Mouse (Mus musculus): ENCODE measurements around the gene Chat. TPM values are rescaled to one million over a fixed set of nuclear protein-coding genes. Genes with fewer than 3 reads are reported as not detected.

Gene Chat
- polyA plus RNA-seq, 1 experiment: not detected

- Histone ChIP-seq H3ac (ENCODE audit: control insufficient read depth, insufficient read length) (no peak within 1 kb of the TSS), H3K79me2 (ENCODE audit: control insufficient read depth, insufficient read depth) (no peaks in the 10 kb centered on the region), H3K27me3 (ENCODE audit: control insufficient read depth, insufficient read depth, insufficient read length) (peaks cover 7% of the 10 kb centered on the region), H3K4me2 (ENCODE audit: low read depth) (no peak within 1 kb of the TSS), H3K36me3 (ENCODE audit: control insufficient read depth, insufficient read depth) (no peaks in the 10 kb centered on the region), H3K4me3 (no peak within 1 kb of the TSS)
- TF ChIP-seq CEBPB (IDR thresholded peaks at IDR 0.05; ENCODE audit: insufficient read depth, poor library complexity, severe bottlenecking): no peak
- no peak for TF ChIP-seq USF1 (IDR thresholded peaks at IDR 0.05; ENCODE audit: low read depth)
- TF ChIP-seq POLR2AphosphoS2 (IDR thresholded peaks at IDR 0.05; ENCODE audit: insufficient read length, low read depth): no peak
- no peak for TF ChIP-seq MAX (IDR thresholded peaks at IDR 0.05; ENCODE audit: low read depth)
- TF ChIP-seq POLR2A (IDR thresholded peaks at IDR 0.05; ENCODE audit: insufficient read length, low read depth): no peak
- no peak for TF ChIP-seq E2F4 (IDR thresholded peaks at IDR 0.05; ENCODE audit: insufficient read depth)
- no peak for TF ChIP-seq REST (IDR thresholded peaks at IDR 0.05; ENCODE audit: insufficient read depth, insufficient read length)
- TF ChIP-seq TCF12 (IDR thresholded peaks at IDR 0.05; ENCODE audit: insufficient read depth, poor library complexity, severe bottlenecking): no peak
- TF ChIP-seq MYOG (IDR thresholded peaks at IDR 0.05; ENCODE audit: control insufficient read depth in 1 of 3, insufficient read depth in 1 of 3, insufficient read length in 2 of 3, low read depth in 2 of 3): no peak
- TF ChIP-seq MYOD1 (IDR thresholded peaks at IDR 0.05; ENCODE audit: control insufficient read depth in 1 of 3, insufficient read length in 2 of 3, low read depth in 2 of 3): no peak
- no peak for TF ChIP-seq SRF (IDR thresholded peaks at IDR 0.05; ENCODE audit: control insufficient read depth, insufficient read length, low read depth)
- TF ChIP-seq TCF3 (IDR thresholded peaks at IDR 0.05; ENCODE audit: insufficient read length, low read depth): no peak
Measured at GRCm38 (mm10) chr14:32388196-32388595, 77.6 kb downstream of the Chat start, which contains the start of gene 1700024G13Rik. Gene 1700024G13Rik, minus strand, starts transcription at chr14:32388391.

- Histone ChIP-seq H3ac (ENCODE audit: control insufficient read depth, insufficient read length) (no peak overlapping the region), H3K27me3 (ENCODE audit: control insufficient read depth, insufficient read depth, insufficient read length) (peaks cover 42% of the 10 kb centered on the region), H3K4me3 (no peak overlapping the region), H3K4me2 (ENCODE audit: low read depth) (no peak overlapping the region), H3K79me2 (ENCODE audit: control insufficient read depth, insufficient read depth) (no peaks in the 10 kb centered on the region), H3K36me3 (ENCODE audit: control insufficient read depth, insufficient read depth) (no peaks in the 10 kb centered on the region)
- TF ChIP-seq CEBPB (IDR thresholded peaks at IDR 0.05; ENCODE audit: insufficient read depth, poor library complexity, severe bottlenecking): no peak
- TF ChIP-seq TCF3 (IDR thresholded peaks at IDR 0.05; ENCODE audit: insufficient read length, low read depth): no peak
- TF ChIP-seq MYOD1 (IDR thresholded peaks at IDR 0.05; ENCODE audit: control insufficient read depth in 1 of 3, insufficient read length in 2 of 3, low read depth in 2 of 3): no peak
- no peak for TF ChIP-seq TCF12 (IDR thresholded peaks at IDR 0.05; ENCODE audit: insufficient read depth, poor library complexity, severe bottlenecking)
- no peak for TF ChIP-seq MAX (IDR thresholded peaks at IDR 0.05; ENCODE audit: low read depth)
- no peak for TF ChIP-seq USF1 (IDR thresholded peaks at IDR 0.05; ENCODE audit: low read depth)
- no peak for TF ChIP-seq E2F4 (IDR thresholded peaks at IDR 0.05; ENCODE audit: insufficient read depth)
- TF ChIP-seq POLR2AphosphoS2 (IDR thresholded peaks at IDR 0.05; ENCODE audit: insufficient read length, low read depth): no peak
- no peak for TF ChIP-seq REST (IDR thresholded peaks at IDR 0.05; ENCODE audit: insufficient read depth, insufficient read length)
- TF ChIP-seq SRF (IDR thresholded peaks at IDR 0.05; ENCODE audit: control insufficient read depth, insufficient read length, low read depth): no peak
Measured at GRCm38 (mm10) chr14:32381619-32382018, 84.2 kb downstream of the Chat start.

- Histone ChIP-seq H3ac (ENCODE audit: control insufficient read depth, insufficient read length) (no peak overlapping the region), H3K4me2 (ENCODE audit: low read depth) (no peak overlapping the region), H3K27me3 (ENCODE audit: control insufficient read depth, insufficient read depth, insufficient read length) (peaks cover 47% of the 10 kb centered on the region), H3K36me3 (ENCODE audit: control insufficient read depth, insufficient read depth) (no peaks in the 10 kb centered on the region), H3K79me2 (ENCODE audit: control insufficient read depth, insufficient read depth) (no peaks in the 10 kb centered on the region), H3K4me3 (no peak overlapping the region)
- TF ChIP-seq CEBPB (IDR thresholded peaks at IDR 0.05; ENCODE audit: insufficient read depth, poor library complexity, severe bottlenecking) (no peak), POLR2A (IDR thresholded peaks at IDR 0.05; ENCODE audit: insufficient read length, low read depth) (no peak), SRF (IDR thresholded peaks at IDR 0.05; ENCODE audit: control insufficient read depth, insufficient read length, low read depth) (no peak), E2F4 (IDR thresholded peaks at IDR 0.05; ENCODE audit: insufficient read depth) (no peak), MAX (IDR thresholded peaks at IDR 0.05; ENCODE audit: low read depth) (no peak), MYOG (IDR thresholded peaks at IDR 0.05; ENCODE audit: control insufficient read depth in 1 of 3, insufficient read depth in 1 of 3, insufficient read length in 2 of 3, low read depth in 2 of 3) (no peak), TCF12 (IDR thresholded peaks at IDR 0.05; ENCODE audit: insufficient read depth, poor library complexity, severe bottlenecking) (no peak), MYOD1 (IDR thresholded peaks at IDR 0.05; ENCODE audit: control insufficient read depth in 1 of 3, insufficient read length in 2 of 3, low read depth in 2 of 3) (no peak), REST (IDR thresholded peaks at IDR 0.05; ENCODE audit: insufficient read depth, insufficient read length) (no peak), TCF3 (IDR thresholded peaks at IDR 0.05; ENCODE audit: insufficient read length, low read depth) (no peak), USF1 (IDR thresholded peaks at IDR 0.05; ENCODE audit: low read depth) (no peak)
Measured at GRCm38 (mm10) chr14:32381066-32381465, 84.7 kb downstream of the Chat start.

GRCm38 (mm10) chr14:32380099-32380480 lies 85.7 kb downstream of the Chat start:
- H3K36me3 ChIP-seq (ENCODE audit: control insufficient read depth, insufficient read depth): no peaks in the 10 kb centered on the region
- TF ChIP-seq CEBPB (IDR thresholded peaks at IDR 0.05; ENCODE audit: insufficient read depth, poor library complexity, severe bottlenecking) (no peak), REST (IDR thresholded peaks at IDR 0.05; ENCODE audit: insufficient read depth, insufficient read length) (no peak), TCF3 (IDR thresholded peaks at IDR 0.05; ENCODE audit: insufficient read length, low read depth) (no peak)

GRCm38 (mm10) chr14:32379395-32380098 lies 86.2 kb downstream of the Chat start:
- H3K4me2 ChIP-seq (ENCODE audit: low read depth): no peak overlapping the region
- H3K79me2 ChIP-seq (ENCODE audit: control insufficient read depth, insufficient read depth): no peaks in the 10 kb centered on the region
- TF ChIP-seq MYOG (IDR thresholded peaks at IDR 0.05; ENCODE audit: control insufficient read depth in 1 of 3, insufficient read depth in 1 of 3, insufficient read length in 2 of 3, low read depth in 2 of 3): no peak
- H3K27me3 ChIP-seq (ENCODE audit: control insufficient read depth, insufficient read depth, insufficient read length): peaks cover 57% of the 10 kb centered on the region
- H3K4me3 ChIP-seq: no peak overlapping the region
- H3K36me3 ChIP-seq (ENCODE audit: control insufficient read depth, insufficient read depth): no peaks in the 10 kb centered on the region
- H3ac ChIP-seq (ENCODE audit: control insufficient read depth, insufficient read length): no peak overlapping the region

More at GRCm38 (mm10) chr14:32380099-32380480, 85.7 kb downstream of the Chat start:
- H3K27me3 ChIP-seq (ENCODE audit: control insufficient read depth, insufficient read depth, insufficient read length): peaks cover 53% of the 10 kb centered on the region
- H3K4me2 ChIP-seq (ENCODE audit: low read depth): no peak overlapping the region
- no peaks in the 10 kb centered on the region for H3K79me2 ChIP-seq (ENCODE audit: control insufficient read depth, insufficient read depth)
- no peak overlapping the region for H3ac ChIP-seq (ENCODE audit: control insufficient read depth, insufficient read length)
- H3K4me3 ChIP-seq: no peak overlapping the region

Measured in myocyte (in vitro differentiated cells).